Mouse (Mus musculus): ENCODE data around the gene Eef1akmt2.

The Eef1akmt2 gene

GRCm38 (mm10) chr7:132866316-132866715 lies 13.8 kb upstream of the Eef1akmt2 start:
- no peak for DNase-seq (ENCODE audit: low spot score)

GRCm38 (mm10) chr7:132859042-132859958 lies 6.8 kb upstream of the Eef1akmt2 start, which contains the start of gene Abraxas2:
Gene Abraxas2, plus strand, starts transcription at chr7:132859225.
- peak; percentile 88 for DNase-seq (ENCODE audit: low spot score)

GRCm38 (mm10) chr7:132858043-132858608 lies 5.7 kb upstream of the Eef1akmt2 start:
- DNase-seq (ENCODE audit: low spot score) = no peak

GRCm38 (mm10) chr7:132856083-132856482 lies 3.6 kb upstream of the Eef1akmt2 start:
- no peak for DNase-seq (ENCODE audit: low spot score)

GRCm38 (mm10) chr7:132853946-132854345 lies 1.5 kb upstream of the Eef1akmt2 start:
- no peak for DNase-seq (ENCODE audit: low spot score)

GRCm38 (mm10) chr7:132853361-132853760 lies 888 bp upstream of the Eef1akmt2 start:
- no peak for DNase-seq (ENCODE audit: low spot score)

- no peak for DNase-seq (ENCODE audit: low spot score)
Observed at GRCm38 (mm10) chr7:132843152-132843551, 9.3 kb downstream of the Eef1akmt2 start.

GRCm38 (mm10) chr7:132842455-132842854 lies 10.0 kb downstream of the Eef1akmt2 start:
- DNase-seq (ENCODE audit: low spot score) = no peak

- DNase-seq (ENCODE audit: low spot score) = no peak
Observed at GRCm38 (mm10) chr7:132841287-132841686, 11.2 kb downstream of the Eef1akmt2 start.

GRCm38 (mm10) chr7:132830955-132831354 lies 21.5 kb downstream of the Eef1akmt2 start:
- DNase-seq (ENCODE audit: low spot score) = no peak

GRCm38 (mm10) chr7:132824346-132825022 lies 28.0 kb downstream of the Eef1akmt2 start:
- no peak for DNase-seq (ENCODE audit: low spot score)

GRCm38 (mm10) chr7:132823832-132824231 lies 28.6 kb downstream of the Eef1akmt2 start:
- DNase-seq (ENCODE audit: low spot score) = no peak

- DNase-seq (ENCODE audit: low spot score) = no peak
Observed at GRCm38 (mm10) chr7:132820692-132821091, 31.8 kb downstream of the Eef1akmt2 start.

GRCm38 (mm10) chr7:132817056-132817455 lies 35.4 kb downstream of the Eef1akmt2 start:
- no peak for DNase-seq (ENCODE audit: low spot score)

GRCm38 (mm10) chr7:132816528-132816927 lies 35.9 kb downstream of the Eef1akmt2 start:
- DNase-seq (ENCODE audit: low spot score) = no peak

GRCm38 (mm10) chr7:132815081-132815480 lies 37.4 kb downstream of the Eef1akmt2 start:
- DNase-seq (ENCODE audit: low spot score) = no peak

- DNase-seq (ENCODE audit: low spot score) = no peak
Observed at GRCm38 (mm10) chr7:132814089-132814450, 38.4 kb downstream of the Eef1akmt2 start.

- peak; percentile 60 for DNase-seq (ENCODE audit: low spot score)
Observed at GRCm38 (mm10) chr7:132813416-132814088, 38.9 kb downstream of the Eef1akmt2 start, which contains the start of gene Fam53b. Gene Fam53b, minus strand, starts transcription at chr7:132813886.

- peak; percentile 54 for DNase-seq (ENCODE audit: low spot score)
Observed at GRCm38 (mm10) chr7:132812619-132813415, 39.7 kb downstream of the Eef1akmt2 start.

GRCm38 (mm10) chr7:132811716-132812618 lies 40.5 kb downstream of the Eef1akmt2 start:
- DNase-seq (ENCODE audit: low spot score) = no peak
